Mouse (Mus musculus) limb, embryonic 14.5 days (tissue): ENCODE measurements at regions not wholly inside any gene's neighbourhood (a gene's known extent, or its start where the extent isn't known, plus 50 kb on each side); places are given as distances from the start of the nearest gene placed in this dataset.
"Not testable (repeated sequence)": the region's sequence is repeated elsewhere in the genome, so short reads cannot be mapped to it uniquely, and the experiment has no call there.

Experiments
- ATAC-seq: fragments of 200-750 bp; cut with Nextera tagmentation; 2 replicates; pipeline ENCODE4 v1.8.0; 2017; ENCODE audit warnings: low read depth, moderate number of reproducible peaks, moderate TSS enrichment; ENCODE audit not compliant: low FRiP score
- DNase-seq: peaks from one replicate; pipeline ENCODE4 v3.0.0-alpha.2; 2015; ENCODE audit warnings: low spot score
- H3K27ac ChIP-seq: fragments of 300-500 bp; sonication (generic); replicated peaks from 2 replicates; pipeline ENCODE4 v1.5.1; 2014; ENCODE audit warnings: low read depth, mild to moderate bottlenecking, low read length, moderate library complexity, mixed read lengths
- H3K27me3 ChIP-seq: fragments of 300-500 bp; sonication (generic); 2 replicates; pipeline ENCODE4 v1.6.1; 2014; ENCODE audit warnings: low read length, mixed read lengths; ENCODE audit not compliant: control insufficient read depth, insufficient read depth
- H3K36me3 ChIP-seq: fragments of 300-500 bp; sonication (generic); 2 replicates; pipeline ENCODE4 v1.6.1; 2014; ENCODE audit warnings: mild to moderate bottlenecking, low read length, moderate library complexity, mixed read lengths; ENCODE audit not compliant: control insufficient read depth, insufficient read depth
- H3K4me1 ChIP-seq: fragments of 300-500 bp; sonication (generic); 2 replicates; pipeline ENCODE4 v1.6.1; 2014; ENCODE audit warnings: antibody characterized with exemption, low read length, mixed read lengths; ENCODE audit not compliant: control insufficient read depth, insufficient read depth
- H3K4me2 ChIP-seq: fragments of 300-500 bp; sonication (generic); replicated peaks from 2 replicates; pipeline ENCODE4 v1.6.1; 2014; ENCODE audit warnings: low read depth, mild to moderate bottlenecking, low read length, moderate library complexity; ENCODE audit not compliant: severe bottlenecking
- H3K4me3 ChIP-seq: fragments of 300-500 bp; sonication (generic); replicated peaks from 2 replicates; pipeline ENCODE4 v1.5.1; 2014; ENCODE audit warnings: low read length
- H3K9ac ChIP-seq: fragments of 300-500 bp; sonication (generic); 2 replicates; pipeline ENCODE4 v1.6.1; 2014; ENCODE audit warnings: mild to moderate bottlenecking, low read depth, low read length, moderate library complexity; ENCODE audit not compliant: severe bottlenecking
- H3K9me3 ChIP-seq: fragments of 300-500 bp; sonication (generic); 2 replicates; pipeline ENCODE4 v1.6.1; 2016; ENCODE audit warnings: low read length; ENCODE audit not compliant: control insufficient read depth
- POLR2A ChIP-seq: fragments of 200-500 bp; IDR thresholded peaks from 2 replicates; pipeline ENCODE4 v1.8.0; 2012; ENCODE audit warnings: inconsistent platforms, mild to moderate bottlenecking, moderate library complexity, borderline replicate concordance; ENCODE audit not compliant: insufficient read depth, insufficient read length; ENCODE audit errors: extremely low read depth
- WGBS: fragments of 180-500 bp; shearing (Covaris S2); extraction: QIAGEN DNeasy Blood & Tissue Kit; methylation state at CpG from one replicate; pipeline ENCODE4 v1.1.7; 2014; 5-methylcytosine and 5-hydroxymethylcytosine counted together

DNA sequence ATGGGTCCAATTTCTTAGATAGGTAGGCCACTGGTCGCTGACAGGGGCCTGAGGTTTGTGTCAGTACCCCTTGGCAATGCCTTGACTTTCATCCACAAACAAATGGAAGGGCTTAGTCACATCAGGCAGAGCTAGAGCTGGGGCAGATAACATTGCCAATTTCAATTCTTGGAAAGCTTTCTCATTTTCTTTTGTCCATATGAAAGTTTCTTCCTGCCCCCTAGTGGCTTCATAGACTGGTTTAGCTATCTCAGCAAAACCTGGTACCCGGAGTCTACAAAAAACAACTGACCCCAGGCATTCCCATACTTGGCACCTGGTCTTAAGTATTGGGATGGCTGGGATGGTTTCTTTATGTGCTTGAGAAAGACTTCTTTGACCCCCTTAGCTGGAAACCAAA is 161.4 kb upstream of the Thpo start:
- Histone ChIP-seq H3K9me3 (no peaks in the 10 kb centered on the region), H3K27me3 (no peaks in the 10 kb centered on the region), H3K36me3 (no peaks in the 10 kb centered on the region), H3K9ac (no peak overlapping the region), H3K4me3 (no peak overlapping the region), H3K27ac (no peak overlapping the region), H3K4me1 (no peaks in the 10 kb centered on the region), H3K4me2 (no peak overlapping the region)
- ATAC-seq (no peak), DNase-seq (peak; percentile 50)
- no peak for TF ChIP-seq POLR2A
- 54% methylated on average over 2 of the region's 2 CpGs for WGBS

- H3K9me3 ChIP-seq = no peaks in the 10 kb centered on the region
- TF ChIP-seq POLR2A = no peak
- no peaks in the 10 kb centered on the region for H3K27me3 ChIP-seq
- no peaks in the 10 kb centered on the region for H3K36me3 ChIP-seq
- H3K9ac ChIP-seq = no peak overlapping the region
- H3K4me1 ChIP-seq = no peaks in the 10 kb centered on the region
- H3K4me3 ChIP-seq = no peak overlapping the region
- H3K27ac ChIP-seq = no peak overlapping the region
- H3K4me2 ChIP-seq = no peak overlapping the region
- DNase-seq = no peak
- no peak for ATAC-seq
- WGBS = 57% methylated on average over 1 of the region's 1 CpGs
These were observed 137.4 kb upstream of the Thpo start for GRCm38 (mm10) chr16:20871726-20872125.

GRCm38 (mm10) chr16:20866771-20867170 is 132.5 kb upstream of the Thpo start:
- ATAC-seq (no peak), DNase-seq (no peak)
- Histone ChIP-seq H3K4me1 (no peaks in the 10 kb centered on the region), H3K9ac (no peak overlapping the region), H3K27me3 (no peaks in the 10 kb centered on the region), H3K9me3 (no peaks in the 10 kb centered on the region), H3K36me3 (no peaks in the 10 kb centered on the region), H3K27ac (no peak overlapping the region), H3K4me2 (no peak overlapping the region), H3K4me3 (no peak overlapping the region)
- WGBS = 86% methylated on average over 1 of the region's 1 CpGs
- no peak for TF ChIP-seq POLR2A

GRCm38 (mm10) chr16:20861256-20861655 is 126.9 kb upstream of the Thpo start:
- WGBS = 95% methylated on average over 4 of the region's 4 CpGs
- H3K9ac ChIP-seq = no peak overlapping the region

DNA sequence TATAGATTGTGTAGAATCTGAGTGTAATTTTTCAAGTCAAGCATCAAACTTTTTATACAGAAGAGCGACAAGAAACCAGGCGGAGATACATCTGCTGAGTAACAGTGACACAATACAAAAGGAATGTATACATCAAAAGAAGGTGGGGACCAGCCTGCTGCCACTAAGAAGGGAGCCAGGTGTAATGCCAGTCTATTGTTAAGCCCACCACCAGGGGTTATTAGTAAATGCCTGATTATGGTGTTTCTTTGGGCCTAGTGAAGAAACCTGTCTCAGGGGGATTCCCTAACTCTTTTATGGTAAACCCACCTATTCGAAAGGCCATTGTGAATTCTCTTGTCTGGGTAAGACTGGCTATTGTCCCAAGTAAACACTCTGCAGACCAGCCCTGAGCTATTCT is 126.3 kb upstream of the Thpo start:
- not testable (repeated sequence) for DNase-seq, H3K4me3 ChIP-seq, H3K9me3 ChIP-seq, ATAC-seq, H3K4me1 ChIP-seq, H3K27ac ChIP-seq, H3K9ac ChIP-seq, H3K36me3 ChIP-seq, H3K27me3 ChIP-seq, H3K4me2 ChIP-seq
- WGBS = 86% methylated on average over 3 of the region's 3 CpGs

More at GRCm38 (mm10) chr16:20861256-20861655, 126.9 kb upstream of the Thpo start:
- Histone ChIP-seq H3K4me1 (no peaks in the 10 kb centered on the region), H3K36me3 (no peaks in the 10 kb centered on the region), H3K4me2 (no peak overlapping the region), H3K4me3 (no peak overlapping the region), H3K27ac (no peak overlapping the region), H3K27me3 (no peaks in the 10 kb centered on the region), H3K9me3 (no peaks in the 10 kb centered on the region)
- no peak for DNase-seq
- no peak for ATAC-seq
- no peak for TF ChIP-seq POLR2A

GRCm38 (mm10) chr16:20854696-20855213 is 120.4 kb upstream of the Thpo start:
- Histone ChIP-seq H3K4me3 (no peak overlapping the region), H3K9ac (no peak overlapping the region), H3K36me3 (no peaks in the 10 kb centered on the region), H3K4me1 (no peaks in the 10 kb centered on the region), H3K27me3 (no peaks in the 10 kb centered on the region), H3K4me2 (no peak overlapping the region), H3K9me3 (no peaks in the 10 kb centered on the region), H3K27ac (no peak overlapping the region)
- no peak for TF ChIP-seq POLR2A
- no peak for ATAC-seq
- DNase-seq = no peak
- 70% methylated on average over 1 of the region's 1 CpGs for WGBS
